ENCODE assay signal across 17 mouse cellular contexts in the genomic region with DNA sequence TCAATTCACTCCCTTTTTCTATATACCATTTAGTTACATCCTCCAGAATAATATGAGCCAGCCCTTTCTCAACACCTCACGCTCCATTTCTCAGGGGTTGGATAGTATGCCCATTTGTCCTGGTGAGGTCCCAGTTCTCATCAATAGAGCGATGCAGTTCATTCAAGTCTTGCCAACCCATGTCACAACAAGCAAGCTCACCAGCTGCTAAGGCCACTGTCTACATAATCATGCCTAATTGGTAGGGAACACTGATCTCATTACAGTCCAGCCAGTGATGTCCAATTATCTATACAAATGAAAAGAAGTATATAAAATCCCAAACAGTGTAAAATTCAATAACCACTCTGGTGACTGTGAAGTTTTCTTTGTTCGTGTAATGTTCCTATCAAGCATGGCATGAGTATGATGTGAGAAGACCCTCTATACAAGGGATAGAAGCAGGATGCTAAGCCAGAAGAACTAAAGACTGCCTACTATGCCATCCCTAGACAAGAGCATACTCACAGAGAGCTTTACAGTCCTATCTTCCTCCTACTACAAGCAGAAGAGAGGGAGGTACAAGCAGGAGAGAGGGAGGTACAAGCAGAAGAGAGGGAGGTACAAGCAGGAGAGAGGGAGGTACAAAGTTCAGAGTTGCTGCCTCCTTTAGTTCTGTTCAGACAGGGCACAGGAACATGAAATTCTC.
A peak's percentile ranks its signal among the peaks of the same experiment; 100 is the strongest.
DNase-seq lines count a peak whose midpoint lies in the region; ATAC-seq lines count a peak whose summit lies in the region.
"Had no signal": no experiment of that assay in that cellular context is flagged by ENCODE, and none has a peak within 500 bp of the region (broad histone marks: within the 10 kb centered on the region; RNA-seq: fewer than 3 reads in every experiment).

No protein-coding gene starts in this region.

- H3K9me3 ChIP-seq in midbrain, embryonic 12.5 days = no peaks in the 10 kb centered on the region
- H3K9me3 ChIP-seq in midbrain, embryonic 14.5 days (ENCODE audit: control insufficient read depth, low read length) = no peaks in the 10 kb centered on the region
- no peaks in the 10 kb centered on the region for H3K9me3 ChIP-seq in forebrain, embryonic 12.5 days
- no peaks in the 10 kb centered on the region for H3K9me3 ChIP-seq in forebrain, embryonic 15.5 days
- H3K9me3 ChIP-seq: embryonic facial prominence, embryonic 12.5 days; heart, embryonic 10.5 days; hindbrain, embryonic 15.5 days had no signal

- 84% methylated on average over 3 of the region's 3 CpGs for WGBS in midbrain, embryonic 12.5 days
- 86% methylated on average over 3 of the region's 3 CpGs for whole genome bisulfite sequencing in midbrain, embryonic 14.5 days
- WGBS in forebrain, embryonic 12.5 days = 48% methylated on average over 3 of the region's 3 CpGs
- 19% methylated on average over 3 of the region's 3 CpGs for WGBS in forebrain, embryonic 15.5 days

- ATAC-seq in midbrain, embryonic 12.5 days (ENCODE audit: low FRiP score, low read depth) = peak; percentile 41; the same call in 1 of the 2 replicates
- no peak for ATAC-seq in midbrain, embryonic 14.5 days (ENCODE audit: low FRiP score, low TSS enrichment)
- ATAC-seq in forebrain, embryonic 12.5 days (ENCODE audit: low FRiP score) = peak; percentile 86; the same call in 1 of the 2 replicates
- peak; percentile 93 for ATAC-seq in forebrain, embryonic 15.5 days (replicated peaks)

- no peaks in the 10 kb centered on the region for H3K4me1 ChIP-seq in midbrain, embryonic 12.5 days
- H3K4me1 ChIP-seq in midbrain, embryonic 14.5 days (ENCODE audit: control insufficient read depth, insufficient read depth, low read length) = no peaks in the 10 kb centered on the region
- no peaks in the 10 kb centered on the region for H3K4me1 ChIP-seq in forebrain, embryonic 12.5 days
- H3K4me1 ChIP-seq in forebrain, embryonic 15.5 days = peaks cover 7% of the 10 kb centered on the region
- H3K4me1 ChIP-seq: embryonic facial prominence, embryonic 12.5 days; heart, embryonic 10.5 days; hindbrain, embryonic 15.5 days had no signal

- no peak overlapping the region for H3K27ac ChIP-seq in midbrain, embryonic 12.5 days (replicated peaks)
- H3K27ac ChIP-seq in midbrain, embryonic 14.5 days (replicated peaks; ENCODE audit: low read depth, low read length) = no peak overlapping the region
- no peak overlapping the region for H3K27ac ChIP-seq in forebrain, embryonic 12.5 days
- H3K27ac ChIP-seq in forebrain, embryonic 15.5 days (replicated peaks) = no peak overlapping the region
- H3K27ac ChIP-seq: embryonic facial prominence, embryonic 12.5 days; heart, embryonic 10.5 days; hindbrain, embryonic 15.5 days had no signal

- DNase-seq in midbrain, embryonic 14.5 days = no peak
- DNase-seq in retina, postnatal 1 day = peak; percentile 91
- no peak for DNase-seq in gastrocnemius, postnatal 25 days
- no peak for DNase-seq in left cerebral cortex, adult 11 months (ENCODE audit: low spot score)
- DNase-seq in left cerebral cortex, postnatal 25 days (ENCODE audit: low spot score in 2 of 2) = no peak
- DNase-seq: adrenal gland, adult 8-10 months; cerebellum, adult 11-12 months; cerebellum, adult 9-10 months; cerebellum, postnatal 25 days; heart, adult 18-20 months; heart, postnatal 10 days had no signal

- H3K4me2 ChIP-seq in midbrain, embryonic 12.5 days (replicated peaks) = no peak overlapping the region
- H3K4me2 ChIP-seq in midbrain, embryonic 14.5 days (ENCODE audit: low read length) = no peak overlapping the region
- no peak overlapping the region for H3K4me2 ChIP-seq in forebrain, embryonic 12.5 days
- no peak overlapping the region for H3K4me2 ChIP-seq in forebrain, embryonic 15.5 days (replicated peaks)
- H3K4me2 ChIP-seq: embryonic facial prominence, embryonic 12.5 days; hindbrain, embryonic 15.5 days had no signal

- no peak overlapping the region for H3K4me3 ChIP-seq in midbrain, embryonic 12.5 days
- H3K4me3 ChIP-seq in midbrain, embryonic 14.5 days (replicated peaks; ENCODE audit: low read depth, low read length) = no peak overlapping the region
- no peak overlapping the region for H3K4me3 ChIP-seq in forebrain, embryonic 12.5 days (replicated peaks)
- no peak overlapping the region for H3K4me3 ChIP-seq in forebrain, embryonic 15.5 days
- H3K4me3 ChIP-seq: embryonic facial prominence, embryonic 12.5 days; heart, embryonic 10.5 days; hindbrain, embryonic 15.5 days had no signal

- intact Hi-C loops in left cerebral cortex, postnatal 25 days (cut with DNase I) = no loop called here

- no peak overlapping the region for H3K9ac ChIP-seq in midbrain, embryonic 12.5 days (replicated peaks)
- no peak overlapping the region for H3K9ac ChIP-seq in midbrain, embryonic 14.5 days (replicated peaks; ENCODE audit: low read length)
- H3K9ac ChIP-seq in forebrain, embryonic 12.5 days = no peak overlapping the region
- no peak overlapping the region for H3K9ac ChIP-seq in forebrain, embryonic 15.5 days (replicated peaks)
- H3K9ac ChIP-seq: embryonic facial prominence, embryonic 12.5 days; hindbrain, embryonic 15.5 days had no signal

- no peaks in the 10 kb centered on the region for H3K27me3 ChIP-seq in midbrain, embryonic 12.5 days
- H3K27me3 ChIP-seq in midbrain, embryonic 14.5 days (ENCODE audit: control insufficient read depth, insufficient read depth, low read length) = no peaks in the 10 kb centered on the region
- no peaks in the 10 kb centered on the region for H3K27me3 ChIP-seq in forebrain, embryonic 12.5 days
- no peaks in the 10 kb centered on the region for H3K27me3 ChIP-seq in forebrain, embryonic 15.5 days
- H3K27me3 ChIP-seq: embryonic facial prominence, embryonic 12.5 days; hindbrain, embryonic 15.5 days had no signal

- H3K36me3 ChIP-seq in midbrain, embryonic 12.5 days = no peaks in the 10 kb centered on the region
- H3K36me3 ChIP-seq in midbrain, embryonic 14.5 days (ENCODE audit: control insufficient read depth, insufficient read depth, low read length) = no peaks in the 10 kb centered on the region
- no peaks in the 10 kb centered on the region for H3K36me3 ChIP-seq in forebrain, embryonic 12.5 days (replicated peaks)
- H3K36me3 ChIP-seq in forebrain, embryonic 15.5 days = no peaks in the 10 kb centered on the region
- H3K36me3 ChIP-seq: embryonic facial prominence, embryonic 12.5 days; heart, embryonic 10.5 days; hindbrain, embryonic 15.5 days had no signal
